Mouse (Mus musculus): ENCODE measurements around the gene Psg25. TPM values are rescaled to one million over a fixed set of nuclear protein-coding genes. Genes with fewer than 3 reads are reported as not detected.
"Not testable (repeated sequence)": the region's sequence is repeated elsewhere in the genome, so short reads cannot be mapped to it uniquely, and the experiment has no call there.

Psg25 gene
- polyA plus RNA-seq, 1 experiment = 0.40 TPM

GRCm38 (mm10) chr7:18512417-18512816 lies 19.7 kb downstream of the Psg25 start:
- not testable (repeated sequence) for H3K4me1 ChIP-seq (ENCODE audit: control insufficient read depth, insufficient read depth, low read length); H3K9ac ChIP-seq (ENCODE audit: low read depth, poor library complexity, severe bottlenecking); H3K27me3 ChIP-seq (ENCODE audit: control insufficient read depth, insufficient read depth, low read length, poor library complexity, severe bottlenecking); H3K36me3 ChIP-seq (ENCODE audit: control insufficient read depth, insufficient read depth, low read length, poor library complexity, severe bottlenecking); H3K9me3 ChIP-seq (replicated peaks; ENCODE audit: control insufficient read depth, insufficient read depth, low read length, poor library complexity, severe bottlenecking); H3K27ac ChIP-seq (ENCODE audit: insufficient read depth, low read length); H3K4me3 ChIP-seq (ENCODE audit: low read depth, low read length)
- TF ChIP-seq EP300 (IDR thresholded peaks at IDR 0.05; ENCODE audit: insufficient read depth, low read depth, low read length) = 0 out of 2 replicates have a peak, but pooled peaks have one; percentile 39

GRCm38 (mm10) chr7:18511479-18511878 lies 20.6 kb downstream of the Psg25 start:
- Histone ChIP-seq H3K36me3 (ENCODE audit: control insufficient read depth, insufficient read depth, low read length, poor library complexity, severe bottlenecking) (no peaks in the 10 kb centered on the region), H3K4me3 (ENCODE audit: low read depth, low read length) (no peak overlapping the region), H3K9me3 (replicated peaks; ENCODE audit: control insufficient read depth, insufficient read depth, low read length, poor library complexity, severe bottlenecking) (no peaks in the 10 kb centered on the region), H3K27ac (ENCODE audit: insufficient read depth, low read length) (no peak overlapping the region), H3K9ac (ENCODE audit: low read depth, poor library complexity, severe bottlenecking) (no peak overlapping the region), H3K4me1 (ENCODE audit: control insufficient read depth, insufficient read depth, low read length) (no peaks in the 10 kb centered on the region), H3K27me3 (ENCODE audit: control insufficient read depth, insufficient read depth, low read length, poor library complexity, severe bottlenecking) (no peaks in the 10 kb centered on the region)
- TF ChIP-seq EP300 (IDR thresholded peaks at IDR 0.05; ENCODE audit: insufficient read depth, low read depth, low read length) (no peak), POLR2A (IDR thresholded peaks at IDR 0.05; ENCODE audit: insufficient read depth, low read length) (no peak), CTCF (IDR thresholded peaks at IDR 0.05; ENCODE audit: low read depth, low read length) (peak; percentile 75)

- no peaks in the 10 kb centered on the region for H3K4me1 ChIP-seq (ENCODE audit: control insufficient read depth, insufficient read depth, low read length)
- no peak for TF ChIP-seq POLR2A (IDR thresholded peaks at IDR 0.05; ENCODE audit: insufficient read depth, low read length)
- TF ChIP-seq CTCF (IDR thresholded peaks at IDR 0.05; ENCODE audit: low read depth, low read length) = no peak
- no peak for TF ChIP-seq EP300 (IDR thresholded peaks at IDR 0.05; ENCODE audit: insufficient read depth, low read depth, low read length)
Observed at GRCm38 (mm10) chr7:18484077-18484476, 48.0 kb downstream of the Psg25 start, which contains the start of gene Psg26. TSS of gene Psg26 (minus strand) at chr7:18484177.

More at GRCm38 (mm10) chr7:18484077-18484476, 48.0 kb downstream of the Psg25 start, which contains the start of gene Psg26:
- Histone ChIP-seq H3K27ac (ENCODE audit: insufficient read depth, low read length) (no peak within 1 kb of the TSS), H3K27me3 (ENCODE audit: control insufficient read depth, insufficient read depth, low read length, poor library complexity, severe bottlenecking) (no peaks in the 10 kb centered on the region), H3K9me3 (replicated peaks; ENCODE audit: control insufficient read depth, insufficient read depth, low read length, poor library complexity, severe bottlenecking) (no peaks in the 10 kb centered on the region), H3K9ac (ENCODE audit: low read depth, poor library complexity, severe bottlenecking) (no peak within 1 kb of the TSS), H3K4me3 (ENCODE audit: low read depth, low read length) (no peak within 1 kb of the TSS), H3K36me3 (ENCODE audit: control insufficient read depth, insufficient read depth, low read length, poor library complexity, severe bottlenecking) (no peaks in the 10 kb centered on the region)

Other genes starting within 250 kb of the Psg25 start
- 0.73 and 2.7 TPM in 2 replicates for gene Psg18, start 177.3 kb downstream of the Psg25 start, polyA plus RNA-seq (2011; ENCODE audit: insufficient read depth, insufficient read length, low read depth, missing spikeins)
- gene Psg28, start 100.2 kb downstream of the Psg25 start, polyA plus RNA-seq (2011; ENCODE audit: insufficient read depth, insufficient read length, low read depth, missing spikeins) = 0.47 and 1.1 TPM in 2 replicates
- gene Psg26, start 48.1 kb downstream of the Psg25 start, polyA plus RNA-seq (2011; ENCODE audit: insufficient read depth, insufficient read length, low read depth, missing spikeins) = not detected in 2 replicates
- gene Psg27, start 35.0 kb upstream of the Psg25 start, polyA plus RNA-seq (2011; ENCODE audit: insufficient read depth, insufficient read length, low read depth, missing spikeins) = 0.90 and 4.1 TPM in 2 replicates
- gene Psg23, start 84.2 kb upstream of the Psg25 start, polyA plus RNA-seq (2011; ENCODE audit: insufficient read depth, insufficient read length, low read depth, missing spikeins) = 0.68 and 2.2 TPM in 2 replicates
- 3.3 and 9.5 TPM in 2 replicates for gene Psg21, start 124.5 kb upstream of the Psg25 start, polyA plus RNA-seq (2011; ENCODE audit: insufficient read depth, insufficient read length, low read depth, missing spikeins)
- gene Psg20, start 153.9 kb upstream of the Psg25 start, polyA plus RNA-seq (2011; ENCODE audit: insufficient read depth, insufficient read length, low read depth, missing spikeins) = not detected in 2 replicates
- not detected in 2 replicates for gene Psg22, start 185.8 kb upstream of the Psg25 start, polyA plus RNA-seq (2011; ENCODE audit: insufficient read depth, insufficient read length, low read depth, missing spikeins)

All from ES-Bruce4 (cell line).